Mouse (Mus musculus): ENCODE data around the gene Hoxa7. TPM values are rescaled to one million over a fixed set of nuclear protein-coding genes. Genes with fewer than 3 reads are reported as not detected.

Hoxa7 gene
- total RNA-seq, 2 experiments from 2014 or later = 2.6 to 4.1 TPM

DNA sequence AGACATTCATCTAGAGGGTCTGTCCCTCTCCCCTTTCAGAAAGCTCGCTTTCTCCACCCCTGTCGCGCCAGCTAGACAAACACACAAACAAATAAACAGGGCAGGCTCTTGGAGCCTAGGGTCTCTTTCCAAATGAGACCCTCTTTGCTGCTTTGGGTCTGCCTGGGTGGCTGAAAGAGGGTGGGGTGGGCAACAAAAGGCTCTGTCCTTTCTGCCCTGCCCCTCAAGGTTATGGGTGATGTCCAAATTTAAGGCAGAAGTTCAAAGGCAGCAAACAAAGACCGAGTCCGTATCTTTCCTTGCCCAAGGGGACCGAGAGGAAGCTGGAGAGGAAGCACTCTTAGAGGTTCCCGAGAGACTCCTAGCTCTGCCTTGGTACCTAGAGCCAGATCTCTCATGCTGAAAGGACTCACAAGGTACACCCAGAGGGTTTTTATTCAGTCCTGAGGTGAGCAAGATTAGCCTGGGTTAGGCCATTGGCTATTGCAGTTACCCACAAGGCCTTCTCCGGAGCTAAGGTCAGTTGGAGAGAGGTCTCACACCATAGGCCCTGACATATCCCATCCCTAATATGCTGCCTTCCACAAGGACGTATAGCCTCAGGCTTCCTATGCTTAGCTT is 19.5 kb upstream of the Hoxa7 start:
- no peak for ATAC-seq (replicated peaks; ENCODE audit: low FRiP score, low TSS enrichment, poor library complexity, severe bottlenecking)

DNA sequence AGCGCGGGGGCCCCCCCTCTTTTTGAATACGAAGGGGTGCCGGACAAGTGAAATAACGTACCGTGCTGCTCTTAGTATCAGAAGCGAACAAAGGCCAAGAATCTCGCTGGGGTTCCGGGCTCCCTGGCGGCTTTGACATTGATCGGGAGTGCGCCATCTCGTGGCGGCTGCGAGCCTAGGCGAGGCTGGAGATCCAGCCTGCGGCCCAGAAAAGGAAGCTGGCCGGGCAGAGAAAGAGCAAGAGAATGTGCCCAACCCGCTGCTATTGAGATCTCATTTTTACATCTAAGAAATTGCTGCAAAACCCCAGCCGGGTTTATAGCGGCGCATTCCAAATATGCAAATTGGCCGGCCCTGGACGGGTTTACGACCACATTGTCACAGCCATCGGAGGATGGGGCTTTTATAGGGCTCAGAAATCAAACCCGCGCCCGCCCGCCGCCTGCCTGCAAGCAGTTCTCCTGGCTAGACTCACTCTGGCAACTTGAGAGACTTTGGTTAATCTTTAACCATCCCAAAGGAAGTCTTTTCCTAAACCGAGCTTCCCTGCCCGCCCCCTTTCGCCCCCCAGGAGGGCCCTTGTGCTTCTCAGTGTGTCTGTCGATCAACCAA is 18.8 kb upstream of the Hoxa7 start, which contains the start of gene Hoxa10:
Gene Hoxa10, minus strand, starts transcription at position 466 of the 612 bp plus-strand sequence.
- peak; percentile 80 for ATAC-seq (replicated peaks; ENCODE audit: low FRiP score, low TSS enrichment, poor library complexity, severe bottlenecking)

DNA sequence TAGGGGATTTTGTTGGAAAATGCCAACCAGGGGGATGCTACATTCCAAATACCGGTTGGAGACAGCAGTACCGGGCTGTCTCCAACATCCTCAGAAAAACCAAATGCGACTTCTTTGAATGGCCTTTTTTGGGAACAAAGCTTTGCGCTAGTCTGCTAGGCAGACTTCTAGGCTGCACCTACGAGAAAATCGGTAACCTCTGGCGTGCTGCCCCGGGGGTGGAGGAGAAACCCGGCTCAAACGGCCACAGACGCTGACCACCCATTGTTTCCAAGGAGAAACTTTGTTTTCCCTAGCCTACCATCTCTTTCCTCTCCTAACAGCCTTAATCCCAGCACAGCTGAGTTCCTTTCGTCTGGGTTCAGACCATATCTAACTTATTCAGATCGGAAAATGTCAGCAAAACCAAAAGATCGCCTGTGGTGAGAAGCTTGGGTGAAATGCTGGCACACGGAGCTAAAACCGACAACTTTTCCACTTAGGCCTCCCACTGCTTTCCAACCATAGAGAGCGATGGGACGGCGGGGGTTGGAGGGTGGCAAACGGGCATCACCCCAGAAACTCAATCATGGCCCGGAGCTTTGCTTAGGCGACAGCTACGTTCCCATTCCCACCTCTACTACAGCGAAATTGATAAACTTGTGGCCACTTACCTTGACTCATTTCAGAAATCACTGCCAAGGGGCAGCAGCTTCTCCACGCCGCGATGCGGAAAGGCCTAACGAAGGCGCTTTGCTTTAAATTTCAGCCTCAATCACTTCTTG is 18.2 kb upstream of the Hoxa7 start:
- ATAC-seq (replicated peaks; ENCODE audit: low FRiP score, low TSS enrichment, poor library complexity, severe bottlenecking) = no peak

DNA sequence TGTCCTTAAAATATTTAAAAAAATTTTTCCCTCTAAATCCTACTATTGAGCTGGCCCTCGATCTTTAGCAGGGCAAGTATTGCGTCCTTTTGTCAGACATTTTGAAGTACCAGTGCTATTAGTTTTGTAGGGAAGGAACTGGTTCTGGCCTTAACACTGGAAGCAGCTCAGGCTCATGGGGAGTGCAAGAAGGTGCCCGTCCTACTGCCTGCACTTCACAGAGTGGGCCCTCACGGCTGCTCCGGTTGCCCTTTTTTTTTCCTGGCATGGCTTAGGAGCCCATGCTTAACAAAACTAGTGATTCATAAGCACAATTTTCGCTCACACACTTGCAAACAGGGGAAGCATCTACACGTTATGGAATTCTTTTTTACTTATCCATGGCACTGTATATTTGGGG is 17.3 kb upstream of the Hoxa7 start:
- ATAC-seq (replicated peaks; ENCODE audit: low FRiP score, low TSS enrichment, poor library complexity, severe bottlenecking) = no peak

DNA sequence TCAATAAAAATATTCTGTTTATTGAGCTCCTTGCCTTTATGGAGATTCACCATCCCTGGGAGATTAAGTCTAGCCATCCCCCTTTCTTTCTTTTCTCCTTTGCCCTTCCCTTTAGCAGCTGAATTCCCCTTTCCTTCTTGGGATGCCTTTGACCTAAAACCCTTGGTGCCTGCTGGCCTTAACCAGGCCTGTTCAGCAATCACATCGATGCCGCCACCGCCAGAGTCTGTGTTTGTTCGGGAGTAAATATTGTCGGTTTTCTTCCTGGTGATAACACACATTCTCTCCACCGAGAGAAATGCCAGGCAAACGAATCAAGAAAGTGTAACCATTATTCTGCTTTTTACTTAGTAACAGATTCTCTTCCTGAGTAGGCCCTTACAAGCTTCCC is 16.5 kb upstream of the Hoxa7 start:
- no peak for ATAC-seq (replicated peaks; ENCODE audit: low FRiP score, low TSS enrichment, poor library complexity, severe bottlenecking)

DNA sequence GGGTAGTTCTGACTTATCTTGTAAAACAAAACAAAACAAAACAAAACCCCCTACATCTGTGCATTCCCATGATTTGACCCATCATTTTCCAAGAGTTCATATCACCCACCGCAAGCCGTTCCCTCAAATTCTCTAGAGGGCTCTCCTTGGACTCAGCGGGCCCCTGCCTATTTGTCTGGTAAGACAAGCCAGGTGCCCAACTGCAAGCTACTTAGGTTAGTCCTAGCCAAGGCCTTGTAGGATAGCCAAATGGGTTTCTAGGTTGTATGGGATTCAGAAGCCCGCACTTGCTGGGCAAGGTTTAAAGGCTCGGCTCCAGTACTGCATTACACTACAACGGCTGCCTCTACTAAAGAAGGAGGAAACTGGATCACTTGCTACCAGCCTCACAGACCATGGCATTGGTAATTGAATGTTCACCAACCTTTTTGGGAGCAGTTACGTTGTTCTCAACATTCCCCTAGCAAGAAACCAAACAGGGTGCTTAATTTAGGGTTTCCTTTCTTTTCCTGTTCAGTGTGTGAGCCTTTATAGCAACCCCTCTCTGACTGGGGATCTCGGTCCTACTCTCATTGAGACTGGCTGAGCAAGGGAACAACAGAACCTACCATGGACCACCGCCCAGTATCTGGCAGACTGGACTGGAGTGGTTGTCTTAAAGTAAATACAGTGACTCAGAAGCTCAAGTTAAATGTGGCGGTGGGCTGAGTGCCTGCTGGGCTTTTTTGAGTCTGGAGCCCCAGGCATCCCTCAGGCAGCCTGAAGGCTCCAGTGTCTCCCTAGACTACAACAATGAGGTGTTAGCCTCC is 15.9 kb upstream of the Hoxa7 start:
- ATAC-seq (replicated peaks; ENCODE audit: low FRiP score, low TSS enrichment, poor library complexity, severe bottlenecking) = no peak

DNA sequence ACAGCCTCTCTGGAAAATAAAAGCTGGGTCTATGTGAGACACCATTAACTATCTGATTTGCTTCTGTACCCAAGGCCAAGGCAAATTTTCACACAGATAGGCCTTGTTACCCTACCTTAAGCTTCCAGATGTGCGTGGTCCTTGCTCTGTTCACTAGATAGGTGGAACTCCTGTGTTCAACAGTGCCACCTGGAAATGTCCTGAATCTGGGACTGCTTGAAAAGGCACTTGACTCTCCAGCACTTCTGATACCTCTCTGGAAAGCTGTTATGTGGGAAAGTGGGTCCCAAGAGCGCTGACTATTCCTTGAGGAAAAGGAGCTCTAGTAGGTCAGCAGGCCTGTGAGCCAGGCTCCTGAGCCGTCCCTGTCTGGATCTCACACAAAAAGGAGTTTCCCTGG is 15.2 kb upstream of the Hoxa7 start:
- no peak for ATAC-seq (replicated peaks; ENCODE audit: low FRiP score, low TSS enrichment, poor library complexity, severe bottlenecking)

DNA sequence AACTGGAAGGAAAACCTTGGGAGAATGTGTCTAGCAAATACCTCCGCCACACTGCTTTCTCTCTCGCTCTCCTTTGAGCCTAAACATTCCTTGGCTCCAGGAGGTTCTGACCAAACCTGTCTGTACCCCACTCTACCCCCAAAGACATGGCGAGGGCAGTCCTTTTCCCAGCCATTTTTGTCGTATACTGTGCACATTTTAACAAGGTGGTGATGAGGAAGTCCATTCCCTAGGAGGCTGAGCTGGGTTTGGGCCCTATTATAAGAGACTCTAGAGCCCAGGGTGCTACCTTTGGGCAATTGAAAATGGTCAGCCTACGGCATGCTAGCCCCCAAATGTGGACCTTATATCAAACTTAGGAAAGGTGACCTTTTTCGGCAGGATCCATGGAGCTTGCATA is 14.2 kb upstream of the Hoxa7 start:
- no peak for ATAC-seq (replicated peaks; ENCODE audit: low FRiP score, low TSS enrichment, poor library complexity, severe bottlenecking)

DNA sequence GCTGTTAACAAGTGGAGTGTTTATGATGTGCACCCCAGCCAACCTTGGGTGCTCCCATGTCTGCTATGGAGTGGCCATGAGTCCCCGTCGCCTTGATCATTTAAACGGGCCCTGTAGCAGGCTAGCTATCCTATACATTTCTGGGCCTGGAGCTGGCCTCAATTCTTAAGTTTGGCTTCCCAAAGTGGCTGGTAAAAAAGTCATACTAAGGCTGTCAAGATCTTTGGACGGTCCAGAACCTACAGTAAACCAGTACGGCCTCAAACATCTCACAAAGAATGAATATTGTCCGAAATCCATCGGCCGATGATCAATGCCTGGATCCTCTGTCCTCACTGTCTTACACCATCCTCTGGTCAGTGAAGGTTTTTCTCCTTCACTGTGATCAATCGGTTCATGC is 13.6 kb upstream of the Hoxa7 start:
- ATAC-seq (replicated peaks; ENCODE audit: low FRiP score, low TSS enrichment, poor library complexity, severe bottlenecking) = no peak

DNA sequence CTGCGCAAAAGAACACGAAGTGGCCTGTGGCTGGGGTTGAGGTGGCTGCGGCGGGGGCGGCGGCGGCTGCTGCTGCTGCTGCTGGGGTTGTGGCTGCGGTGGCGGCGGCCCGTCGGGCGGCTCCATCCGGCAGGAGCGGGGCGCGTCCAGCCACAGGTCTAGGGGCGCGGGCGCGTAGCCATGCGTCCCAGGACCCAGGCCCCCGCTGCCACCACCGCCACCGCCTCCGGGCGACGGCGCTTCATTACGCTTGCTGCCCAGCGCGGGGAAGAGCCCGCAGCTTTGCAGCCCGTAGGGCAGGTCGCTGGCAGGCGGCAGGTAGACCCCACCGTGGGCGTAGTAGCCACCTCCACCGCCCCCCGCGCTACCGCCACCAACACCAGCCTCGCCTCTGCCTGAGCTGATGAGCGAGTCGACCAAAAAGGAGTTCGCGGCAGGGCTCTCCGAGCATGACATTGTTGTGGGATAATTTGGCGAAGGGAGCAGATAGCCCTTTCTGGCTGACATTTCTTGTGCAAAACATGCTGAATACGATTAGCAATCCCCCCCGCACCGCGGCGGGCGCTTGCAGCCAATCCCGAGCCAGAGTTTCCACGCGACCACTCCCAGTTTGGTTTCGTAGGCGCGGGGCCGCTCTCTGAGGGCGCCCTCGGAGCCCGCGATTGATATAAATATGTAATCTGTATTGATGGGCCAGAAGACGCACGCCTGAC is 12.9 kb upstream of the Hoxa7 start:
- ATAC-seq (replicated peaks; ENCODE audit: low FRiP score, low TSS enrichment, poor library complexity, severe bottlenecking) = no peak

DNA sequence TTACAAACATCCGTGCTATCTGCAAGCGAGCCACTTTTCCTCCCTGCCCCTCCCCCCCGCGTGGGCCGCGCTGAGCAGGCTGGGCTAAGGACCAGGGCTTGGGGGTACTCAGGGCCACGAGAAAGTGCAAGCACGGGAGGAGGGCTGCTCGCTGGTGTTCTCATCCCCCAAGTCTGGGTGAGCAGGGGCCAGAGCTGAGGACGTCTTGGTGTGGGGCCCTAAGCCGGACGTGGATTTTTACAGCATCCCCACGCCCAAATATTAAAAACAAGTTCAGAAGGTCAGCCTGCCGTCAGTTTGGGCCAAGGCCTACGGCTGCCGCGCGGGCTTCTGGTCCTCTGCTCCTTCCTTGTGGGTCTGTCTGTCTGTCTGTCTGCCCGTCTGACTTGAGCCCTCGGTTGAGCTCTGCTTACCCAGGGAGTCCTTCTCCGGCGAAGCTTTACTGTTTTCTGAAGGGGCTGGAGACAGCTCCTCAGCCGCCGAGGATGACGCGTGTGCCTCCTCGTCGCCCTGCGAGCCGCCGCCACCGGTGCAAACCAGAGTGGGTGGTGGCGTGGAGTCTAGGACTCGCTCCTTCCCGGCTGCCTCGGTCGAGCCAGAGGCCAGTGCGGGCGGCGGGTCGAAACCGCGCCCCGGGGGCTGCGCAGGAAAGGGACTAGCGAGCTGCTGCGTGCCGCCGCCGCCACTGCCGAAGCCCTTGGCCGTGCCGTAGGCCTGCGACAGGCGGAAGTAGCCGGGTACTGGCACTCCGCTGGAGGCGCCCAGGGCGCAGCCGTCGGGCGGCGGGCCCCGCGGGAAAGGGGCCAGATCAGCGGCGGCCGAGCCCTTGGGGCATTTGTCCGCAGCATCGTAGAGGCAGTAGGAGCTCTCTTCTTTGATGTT is 12.1 kb upstream of the Hoxa7 start:
- no peak for ATAC-seq (replicated peaks; ENCODE audit: low FRiP score, low TSS enrichment, poor library complexity, severe bottlenecking)

DNA sequence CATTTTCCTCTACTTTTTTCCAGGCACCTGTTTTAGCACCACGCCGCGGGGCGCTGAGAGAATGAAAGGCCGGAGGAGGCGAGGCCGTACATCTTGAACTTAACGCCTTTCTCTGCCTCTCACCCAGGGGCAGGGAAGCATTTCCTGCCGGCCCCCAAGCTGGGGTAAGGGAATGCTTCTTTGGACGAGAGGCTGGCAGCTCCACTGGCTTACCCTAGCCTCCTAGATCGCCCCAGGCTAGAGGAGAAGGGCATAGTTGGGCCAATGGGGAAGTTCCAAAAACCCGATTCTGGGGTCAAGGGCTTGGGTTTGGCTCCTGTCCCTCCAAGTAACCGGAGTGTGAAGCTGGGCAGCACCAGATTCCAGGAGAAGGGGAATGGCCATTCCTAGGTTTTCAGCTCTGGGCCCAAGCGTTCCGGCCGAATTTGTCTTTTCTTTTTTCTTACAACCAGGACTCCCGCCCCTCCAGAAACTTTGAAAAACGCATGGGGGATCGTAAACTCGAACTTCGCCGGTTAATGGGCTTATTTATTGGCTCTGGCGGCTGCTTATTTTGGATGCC is 11.4 kb upstream of the Hoxa7 start:
- no peak for ATAC-seq (replicated peaks; ENCODE audit: low FRiP score, low TSS enrichment, poor library complexity, severe bottlenecking)

DNA sequence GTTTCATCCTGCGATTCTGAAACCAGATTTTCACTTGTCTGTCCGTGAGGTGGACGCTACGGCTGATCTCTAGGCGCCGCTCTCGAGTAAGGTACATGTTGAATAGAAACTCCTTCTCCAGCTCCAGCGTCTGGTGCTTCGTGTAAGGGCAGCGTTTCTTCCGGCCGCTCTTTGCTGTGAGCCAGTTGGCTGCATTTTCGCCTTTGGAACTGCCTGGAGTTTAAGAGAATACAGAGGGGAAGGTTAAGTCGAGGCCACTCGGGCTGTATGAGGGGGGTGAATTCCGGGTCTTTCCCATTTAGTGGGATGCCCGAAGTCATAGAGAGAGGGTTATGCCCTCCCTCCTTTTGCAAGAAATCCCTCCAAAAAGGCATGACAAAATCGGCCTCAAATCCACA is 10.9 kb upstream of the Hoxa7 start:
- ATAC-seq (replicated peaks; ENCODE audit: low FRiP score, low TSS enrichment, poor library complexity, severe bottlenecking) = no peak

DNA sequence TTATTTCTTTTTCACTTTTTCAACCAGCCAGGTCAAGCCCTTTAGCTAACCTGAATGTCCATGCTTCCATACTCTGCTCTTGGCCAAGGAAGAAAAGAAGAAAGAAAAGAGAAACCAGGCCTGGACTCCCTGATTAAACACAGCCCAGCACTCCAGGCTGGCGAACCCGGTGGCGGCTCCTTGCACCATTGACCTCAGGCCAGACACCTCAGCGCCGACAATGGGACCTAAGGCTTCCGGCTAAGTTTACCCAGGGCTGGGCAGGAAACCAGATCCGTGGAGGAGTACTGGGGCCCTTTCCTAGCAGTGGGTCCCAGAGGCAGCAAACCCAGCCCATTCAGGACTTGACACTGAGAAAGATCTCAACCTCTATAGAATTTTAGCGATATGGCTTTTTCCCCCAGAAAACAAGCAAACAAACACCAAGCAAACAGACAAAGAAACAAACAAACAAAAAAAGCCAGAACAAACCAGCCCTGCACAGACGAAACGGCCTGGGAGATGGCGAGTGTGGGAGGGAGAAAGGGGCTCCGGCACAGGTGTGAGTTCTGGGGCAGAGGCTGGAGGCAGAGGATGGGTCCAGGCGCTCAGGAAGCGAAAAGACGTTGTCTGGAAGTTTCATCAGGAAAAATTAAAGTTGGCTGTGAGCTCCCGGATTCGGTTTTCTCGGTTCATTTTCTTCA is 10.4 kb upstream of the Hoxa7 start:
- ATAC-seq (replicated peaks; ENCODE audit: low FRiP score, low TSS enrichment, poor library complexity, severe bottlenecking) = no peak

DNA sequence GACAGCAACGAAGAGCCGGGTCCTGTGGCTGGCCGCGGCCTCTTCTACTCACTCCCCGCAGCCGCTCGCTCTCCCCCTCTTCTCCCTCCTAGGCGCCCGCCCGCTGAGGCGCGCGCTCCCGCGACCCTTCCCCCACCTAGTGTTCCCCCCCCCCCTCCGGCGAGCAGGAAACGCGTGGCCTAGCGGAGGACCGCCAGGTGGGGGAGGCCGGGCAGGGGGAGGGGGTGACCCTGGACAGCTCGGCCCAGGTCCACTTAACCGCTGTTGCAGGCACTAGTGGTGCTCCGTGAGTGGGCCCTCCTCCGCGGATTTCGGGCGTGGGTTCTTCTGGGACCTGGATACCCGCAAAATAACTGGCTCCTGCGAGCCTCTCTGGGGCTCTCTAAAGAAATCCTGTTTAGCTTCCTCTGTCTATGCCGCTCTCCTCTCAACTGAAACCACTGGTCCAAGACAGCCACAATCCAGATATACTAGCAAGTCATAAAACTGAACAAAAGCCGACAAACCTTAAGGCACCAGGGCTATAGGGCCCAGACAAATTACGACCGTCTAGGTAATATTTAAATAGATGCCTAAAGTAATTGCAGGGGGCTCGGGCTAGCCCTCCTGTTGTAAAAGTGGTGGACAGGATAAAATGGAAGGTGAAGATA is 9.0 kb upstream of the Hoxa7 start, which contains the start of gene Hoxa9:
Gene Hoxa9, minus strand, starts transcription at position 574 of the 650 bp plus-strand sequence.
- no peak for ATAC-seq (replicated peaks; ENCODE audit: low FRiP score, low TSS enrichment, poor library complexity, severe bottlenecking)

DNA sequence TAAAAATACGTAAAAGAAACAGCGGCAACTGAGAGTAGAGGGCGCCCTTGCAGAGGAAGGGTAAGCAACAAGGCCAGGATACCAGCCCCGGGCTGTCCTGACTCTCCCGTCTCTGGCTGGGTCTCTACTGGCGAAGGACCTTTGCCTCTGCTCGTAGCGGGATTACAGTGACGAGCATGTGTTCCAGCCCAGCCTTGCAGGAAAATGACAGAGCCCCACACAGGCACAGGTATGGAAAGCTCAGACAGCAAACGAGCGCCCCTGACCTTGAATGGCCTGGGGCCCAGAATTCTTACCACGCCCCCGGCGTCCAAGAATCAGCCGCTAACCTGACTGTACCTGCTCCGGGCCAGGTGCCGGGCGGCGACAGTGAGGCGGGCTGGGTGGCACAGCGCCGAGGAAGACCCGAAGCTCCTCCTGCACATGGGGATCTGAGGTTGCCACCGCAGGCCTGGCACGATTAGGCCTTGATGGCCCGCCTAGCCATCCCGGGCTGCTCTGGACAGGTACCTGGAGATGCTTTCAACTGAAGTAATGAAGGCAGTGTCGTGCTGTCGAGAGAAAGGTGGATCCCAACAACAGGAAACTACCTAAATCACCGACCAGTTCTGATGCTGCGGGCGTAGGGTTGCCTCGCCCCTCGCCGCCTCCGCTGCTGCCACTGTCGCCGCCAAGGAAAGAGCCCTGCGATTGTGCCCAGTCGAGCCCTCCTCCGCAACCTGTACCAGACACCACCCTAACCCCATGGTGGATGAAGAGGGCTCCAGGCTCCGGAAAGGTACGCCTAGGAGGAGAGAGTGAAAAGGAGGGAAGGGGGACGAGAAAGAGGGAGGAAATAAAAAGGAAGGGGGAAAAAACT is 8.1 kb upstream of the Hoxa7 start:
- no peak for ATAC-seq (replicated peaks; ENCODE audit: low FRiP score, low TSS enrichment, poor library complexity, severe bottlenecking)
